In the genomic region with DNA sequence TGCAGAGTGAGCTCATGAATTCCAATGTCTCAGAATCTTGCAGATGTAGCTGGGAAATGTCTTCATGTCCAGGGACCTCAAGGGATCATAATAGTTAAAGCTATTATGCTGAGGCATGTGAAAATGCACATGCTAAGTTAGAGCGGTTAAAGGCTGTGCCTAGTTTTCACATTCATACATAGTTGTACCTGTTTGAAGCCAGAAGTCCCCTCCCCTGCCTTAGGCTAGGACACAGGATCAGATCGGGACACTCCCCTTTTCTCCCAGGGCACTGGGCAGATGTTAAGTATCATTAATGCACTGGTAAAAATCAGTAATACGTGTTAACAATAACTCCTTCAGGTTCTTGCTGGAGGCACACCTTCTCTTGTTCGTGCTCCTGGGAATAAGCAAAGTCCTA, we compare ENCODE assay signal across 8 mouse cellular contexts. TPM values are rescaled to one million over a fixed set of nuclear protein-coding genes. Genes with fewer than 3 reads are reported as not detected.
DNase-seq lines count a peak whose midpoint lies in the region; ATAC-seq and TF ChIP-seq lines count a peak whose summit lies in the region.

No protein-coding gene starts in this region.

- peak overlapping the region; percentile 54 for H3K4me3 ChIP-seq in heart, adult 2 months
- H3K4me3 ChIP-seq in ES-Bruce4 (ENCODE audit: low read depth, low read length): peak overlapping the region; percentile 73
- peak overlapping the region; percentile 42 for H3K4me3 ChIP-seq in forebrain, postnatal 0 days (ENCODE audit: low read depth, low read length)
- H3K4me3 ChIP-seq in liver, embryonic 15.5 days (replicated peaks): peak overlapping the region; percentile 32; the same call in 1 of the 2 replicates

- peak overlapping the region; percentile 39 for H3K9ac ChIP-seq in heart, adult 2 months (ENCODE audit: low read depth, low read length)
- no peak overlapping the region for H3K9ac ChIP-seq in ES-Bruce4 (ENCODE audit: low read depth, poor library complexity, severe bottlenecking)
- H3K9ac ChIP-seq in forebrain, postnatal 0 days: peak overlapping the region; percentile 51
- no peak overlapping the region for H3K9ac ChIP-seq in liver, embryonic 15.5 days

- no peaks in the 10 kb centered on the region for H3K79me2 ChIP-seq in heart, adult 2 months (replicated peaks; ENCODE audit: control insufficient read depth, insufficient read depth, low read length)

- no peak for TF ChIP-seq CTCF in heart, adult 2 months (IDR thresholded peaks at IDR 0.05)
- no peak for TF ChIP-seq CTCF in ES-Bruce4 (IDR thresholded peaks at IDR 0.05; ENCODE audit: low read depth, low read length)
- TF ChIP-seq CTCF in forebrain, postnatal 0 days (IDR thresholded peaks at IDR 0.05; ENCODE audit: low read depth): no peak

- 51% methylated on average over 4 of the region's 4 CpGs for WGBS in heart, adult 2 months
- WGBS in forebrain, postnatal 0 days: 52% methylated on average over 4 of the region's 4 CpGs
- 59% methylated on average over 4 of the region's 4 CpGs for WGBS in liver, embryonic 15.5 days (ENCODE audit: insufficient replicate concordance)

- H3K4me2 ChIP-seq in forebrain, postnatal 0 days (ENCODE audit: low read depth): peak overlapping the region; percentile 74
- H3K4me2 ChIP-seq in liver, embryonic 15.5 days: peak overlapping the region; percentile 58

- TF ChIP-seq EP300 in heart, adult 2 months (IDR thresholded peaks at IDR 0.05; ENCODE audit: insufficient read depth, low read depth, low read length): no peak
- no peak for TF ChIP-seq EP300 in ES-Bruce4 (IDR thresholded peaks at IDR 0.05; ENCODE audit: insufficient read depth, low read depth, low read length)

- TF ChIP-seq POLR2A in heart, adult 2 months (IDR thresholded peaks at IDR 0.05; ENCODE audit: insufficient read depth, low read depth, low read length): no peak
- TF ChIP-seq POLR2A in ES-Bruce4 (IDR thresholded peaks at IDR 0.05; ENCODE audit: insufficient read depth, low read length): no peak

- peak overlapping the region; percentile 60 for H3K27ac ChIP-seq in heart, adult 2 months
- H3K27ac ChIP-seq in ES-Bruce4 (ENCODE audit: insufficient read depth, low read length): no peak overlapping the region
- no peak overlapping the region for H3K27ac ChIP-seq in forebrain, postnatal 0 days (ENCODE audit: low read depth, low read length)
- no peak overlapping the region for H3K27ac ChIP-seq in liver, embryonic 15.5 days (replicated peaks)

- no peaks in the 10 kb centered on the region for H3K4me1 ChIP-seq in heart, adult 2 months (ENCODE audit: control insufficient read depth, insufficient read depth, low read length)
- H3K4me1 ChIP-seq in ES-Bruce4 (ENCODE audit: control insufficient read depth, insufficient read depth, low read length): no peaks in the 10 kb centered on the region
- H3K4me1 ChIP-seq in forebrain, postnatal 0 days (ENCODE audit: insufficient read depth): 0 out of 2 replicates have a peak, but pooled peaks cover 8% of the 10 kb centered on the region
- H3K4me1 ChIP-seq in liver, embryonic 15.5 days (replicated peaks): no peaks in the 10 kb centered on the region

- no peaks in the 10 kb centered on the region for H3K36me3 ChIP-seq in heart, adult 2 months (ENCODE audit: control insufficient read depth, insufficient read depth, low read length)
- no peaks in the 10 kb centered on the region for H3K36me3 ChIP-seq in ES-Bruce4 (ENCODE audit: control insufficient read depth, insufficient read depth, low read length, poor library complexity, severe bottlenecking)
- H3K36me3 ChIP-seq in forebrain, postnatal 0 days (ENCODE audit: insufficient read depth): no peaks in the 10 kb centered on the region
- H3K36me3 ChIP-seq in liver, embryonic 15.5 days (replicated peaks): no peaks in the 10 kb centered on the region

- H3K27me3 ChIP-seq in heart, adult 2 months (ENCODE audit: control insufficient read depth, insufficient read depth, low read length): no peaks in the 10 kb centered on the region
- H3K27me3 ChIP-seq in ES-Bruce4 (ENCODE audit: control insufficient read depth, insufficient read depth, low read length, poor library complexity, severe bottlenecking): no peaks in the 10 kb centered on the region
- H3K27me3 ChIP-seq in forebrain, postnatal 0 days (ENCODE audit: insufficient read depth, low read length): no peaks in the 10 kb centered on the region
- H3K27me3 ChIP-seq in liver, embryonic 15.5 days: peaks cover 3% of the 10 kb centered on the region; the same call in 1 of the 2 replicates

- no peak for DNase-seq in heart, adult 2 months
- no peak for DNase-seq in heart, postnatal 36 days
- no peak for DNase-seq in forebrain, postnatal 0 days
- DNase-seq in urinary bladder, postnatal 36 days (ENCODE audit: low spot score in 2 of 2): no peak
- no peak for DNase-seq in right cerebral cortex, postnatal 36 days (ENCODE audit: low spot score in 2 of 2)
- no peak for DNase-seq in urinary bladder, postnatal 4 days (ENCODE audit: low spot score in 2 of 2)

- ATAC-seq in forebrain, postnatal 0 days: peak; percentile 37
- ATAC-seq in liver, embryonic 15.5 days (ENCODE audit: insufficient read depth): no peak

- H3K9me3 ChIP-seq in ES-Bruce4 (replicated peaks; ENCODE audit: control insufficient read depth, insufficient read depth, low read length, poor library complexity, severe bottlenecking): no peaks in the 10 kb centered on the region; the same call in 1 of the 2 replicates
- H3K9me3 ChIP-seq in forebrain, postnatal 0 days (ENCODE audit: low read length): no peaks in the 10 kb centered on the region
- H3K9me3 ChIP-seq in liver, embryonic 15.5 days (replicated peaks): no peaks in the 10 kb centered on the region

- intact Hi-C loops in heart, adult 2 months (cut with DNase I): loop anchor here (1.0 to 5.0 kb wide), 3 partner anchors 52 to 176 kb away; partner anchors contain the start of gene Tmem14a
- intact Hi-C loops in heart, postnatal 36 days (cut with DNase I): loop anchor here (1.0 to 10.0 kb wide), 4 partner anchors 48 to 1101 kb away; partner anchors contain the start of gene Tmem14a

RNA-seq across cellular contexts. Expression of gene Tmem14a, which starts 51.6 kb away (rescaled TPM):
- 1 to 10 TPM; 2.3 to 2.8 TPM for total RNA-seq in heart, adult 2 months (2021)
- polyA plus RNA-seq in heart, adult 2 months (2012; rRNA removed): 3.0 and 4.6 TPM in 2 replicates
- total RNA-seq in heart, postnatal 36 days (2021): 1 to 10 TPM; 1.5 to 3.2 TPM
- polyA plus RNA-seq in ES-Bruce4 (2011; ENCODE audit: insufficient read depth, insufficient read length, low read depth, missing spikeins): 3.8 and 6.6 TPM in 2 replicates
- 14.8 and 16.6 TPM in 2 replicates for total RNA-seq in forebrain, postnatal 0 days (2014; rRNA removed)
- polyA plus RNA-seq in forebrain, postnatal 0 days (2015; fragmentation: Nextera tagmentation; extraction: Ambion mirVana): 26.3 and 26.8 TPM in 2 replicates
- 3.2 and 3.6 TPM in 2 replicates for polyA plus RNA-seq in liver, embryonic 15.5 days (2015; fragmentation: Nextera tagmentation; extraction: Ambion mirVana)

Comparison
In these comparisons a context has a peak if more than half of its experiments do, and no peak if none do; other contexts are left out.
1. H3K9ac ChIP-seq: peak in heart, adult 2 months (single experiment) and forebrain, postnatal 0 days (single experiment); none in ES-Bruce4 (single experiment) and liver, embryonic 15.5 days (single experiment).
2. Peak in every context shown above with its lines, with median percentiles within 50 percentile points of each other: H3K4me3 ChIP-seq.